Mouse (Mus musculus): ENCODE measurements around the gene Insc.

The Insc gene

DNA sequence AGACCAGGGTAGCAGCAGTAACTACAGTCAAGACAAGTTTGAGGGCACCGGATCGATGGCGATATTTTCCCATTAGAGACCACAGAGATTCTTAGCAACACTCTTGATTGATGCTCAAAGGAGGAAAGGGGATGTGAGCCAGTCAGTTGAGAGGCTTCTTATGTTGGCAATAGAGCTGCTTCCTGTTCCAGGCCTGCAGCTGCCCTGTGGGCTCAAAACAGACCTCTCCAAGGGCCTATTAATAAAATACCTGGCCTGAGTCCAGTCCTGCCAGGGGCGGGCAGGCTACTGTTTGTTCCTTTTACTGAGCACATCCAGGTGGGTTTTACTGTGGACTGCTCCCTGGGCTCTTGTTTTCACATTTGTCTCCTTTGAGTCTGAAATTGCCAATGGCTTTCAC lies 83.9 kb downstream of the Insc start:
- no peak for DNase-seq (ENCODE audit: low read depth, low spot score)

DNA sequence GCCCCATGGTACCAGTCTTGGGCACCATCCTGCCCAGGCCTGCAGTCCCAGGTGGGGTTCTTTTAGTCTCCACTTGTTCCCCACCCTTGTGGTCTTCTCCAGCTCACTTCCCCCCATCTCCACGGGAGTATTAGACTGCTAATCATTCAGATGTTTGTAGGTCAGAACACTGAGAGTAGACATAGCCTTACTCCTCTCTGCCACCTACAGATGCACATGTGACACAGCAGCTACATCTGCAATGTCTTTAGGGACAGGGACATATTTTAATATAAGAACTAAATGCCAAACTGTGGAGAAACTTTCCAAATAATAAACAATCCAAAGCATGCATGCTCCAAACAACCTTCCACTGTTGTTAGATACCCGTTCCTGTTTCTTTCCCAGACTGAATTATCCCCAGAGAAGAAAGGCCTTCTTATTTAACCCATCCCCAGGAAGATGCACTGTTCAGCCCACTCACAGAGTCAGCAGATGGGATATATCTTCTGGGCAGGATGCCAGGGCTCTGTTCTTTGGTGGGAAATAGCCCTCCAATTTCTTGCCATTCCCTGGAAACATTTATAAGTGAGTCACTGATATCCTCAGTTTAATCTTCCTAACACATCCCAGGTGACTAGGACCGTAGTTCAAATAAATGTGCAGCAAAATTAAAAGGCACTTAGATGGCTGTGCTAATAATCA lies 88.9 kb downstream of the Insc start:
- no peak for DNase-seq (ENCODE audit: low read depth, low spot score)

DNA sequence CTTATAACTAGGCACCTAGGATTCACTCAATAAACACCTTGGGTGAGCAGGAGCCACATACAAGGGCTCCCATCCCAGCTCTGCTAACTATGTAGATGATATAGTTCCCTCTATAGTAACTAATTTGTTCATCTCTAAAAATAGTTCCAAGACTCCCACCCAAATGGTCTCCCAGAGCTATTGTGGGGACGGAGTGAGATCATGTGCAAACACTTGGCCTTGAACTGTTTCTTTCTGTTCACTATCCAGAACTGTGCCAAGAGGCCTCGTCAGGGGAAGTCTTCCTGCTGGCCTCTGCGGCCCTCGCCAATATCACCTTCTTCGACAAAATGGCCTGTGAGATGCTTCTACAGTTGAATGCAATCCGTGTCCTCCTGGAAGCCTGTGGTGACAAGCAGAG lies 91.0 kb downstream of the Insc start:
- DNase-seq (ENCODE audit: low read depth, low spot score): no peak

DNA sequence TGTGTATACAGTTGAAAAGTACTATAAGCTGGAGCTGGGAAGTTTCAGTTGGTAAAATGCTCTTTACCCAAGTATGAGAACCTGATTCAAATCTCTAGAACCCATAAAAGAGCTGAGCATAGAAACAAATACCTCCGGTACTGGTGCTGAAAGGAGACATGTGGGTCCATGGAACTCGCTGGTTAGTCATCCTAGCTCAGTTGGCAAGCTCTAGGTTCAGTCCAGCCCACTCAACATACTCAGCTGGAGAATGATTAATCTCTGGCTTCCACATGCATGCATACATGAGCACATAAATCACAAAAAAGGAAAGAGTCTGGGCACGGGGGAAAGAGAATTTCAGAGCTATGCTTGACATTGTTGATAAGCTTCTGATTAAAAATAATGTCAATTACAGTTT lies 93.8 kb downstream of the Insc start:
- DNase-seq (ENCODE audit: low read depth, low spot score): no peak

DNA sequence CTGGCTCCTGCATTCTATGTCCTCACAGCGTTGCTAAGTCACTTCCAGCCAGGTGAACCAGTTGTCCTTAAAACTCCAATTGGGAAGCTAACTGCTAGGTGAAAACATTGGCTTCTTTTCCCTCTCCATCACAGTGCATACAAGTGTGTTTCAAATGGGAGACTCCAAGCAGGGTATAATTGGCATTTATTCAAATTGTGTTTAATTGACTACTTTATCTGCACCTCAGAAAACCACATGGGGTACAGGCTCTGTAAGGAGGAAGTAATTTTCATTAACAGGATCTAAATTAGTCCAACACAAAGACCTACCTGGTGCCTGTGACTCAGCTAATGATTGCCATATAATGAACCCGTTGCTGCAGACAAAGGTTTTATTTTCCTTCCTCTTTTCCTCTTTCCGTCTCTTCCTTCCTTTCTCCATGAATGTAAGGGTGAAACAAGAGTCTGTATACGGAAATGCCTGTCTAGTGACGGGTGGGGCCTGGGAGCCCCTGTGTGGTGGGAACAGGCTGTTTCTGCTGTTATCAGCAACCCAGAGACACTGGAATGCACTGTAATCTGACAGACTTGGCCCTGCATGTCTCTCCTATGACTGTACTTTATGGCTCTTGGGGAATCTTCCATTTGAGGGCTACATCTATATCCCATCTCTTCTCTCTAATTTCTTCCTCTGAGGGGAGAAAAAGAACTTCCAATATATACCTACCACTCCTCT lies 96.7 kb downstream of the Insc start:
- DNase-seq (ENCODE audit: low read depth, low spot score): no peak

DNA sequence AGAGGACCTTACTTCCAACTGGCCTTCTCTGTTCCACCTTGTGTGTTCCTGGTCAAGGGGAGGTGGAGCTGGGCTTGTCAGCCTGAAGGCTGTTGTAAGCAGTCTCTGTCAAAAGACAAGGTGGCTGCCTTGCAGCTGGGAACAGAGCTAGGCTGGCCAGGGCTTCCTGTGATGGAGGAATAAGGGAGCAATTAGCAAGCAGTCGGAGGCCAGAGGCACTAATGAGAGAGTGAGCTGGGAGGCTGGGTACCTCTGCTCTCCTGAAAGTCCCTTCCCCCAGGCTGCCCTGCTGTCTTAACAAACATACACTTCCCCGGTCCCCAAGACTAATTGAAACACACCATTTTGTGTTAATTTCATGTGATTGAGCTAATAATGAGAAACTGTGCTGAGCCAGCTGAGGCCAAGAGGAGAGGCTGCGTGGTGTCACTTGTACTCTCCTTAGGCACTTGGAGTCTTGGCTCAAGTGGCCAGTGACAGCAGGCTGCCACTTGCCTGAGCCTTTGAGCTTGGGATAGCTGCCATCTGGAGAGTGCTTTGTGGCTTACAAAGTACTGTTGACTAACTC lies 99.2 kb downstream of the Insc start:
- no peak for DNase-seq (ENCODE audit: low read depth, low spot score)

DNA sequence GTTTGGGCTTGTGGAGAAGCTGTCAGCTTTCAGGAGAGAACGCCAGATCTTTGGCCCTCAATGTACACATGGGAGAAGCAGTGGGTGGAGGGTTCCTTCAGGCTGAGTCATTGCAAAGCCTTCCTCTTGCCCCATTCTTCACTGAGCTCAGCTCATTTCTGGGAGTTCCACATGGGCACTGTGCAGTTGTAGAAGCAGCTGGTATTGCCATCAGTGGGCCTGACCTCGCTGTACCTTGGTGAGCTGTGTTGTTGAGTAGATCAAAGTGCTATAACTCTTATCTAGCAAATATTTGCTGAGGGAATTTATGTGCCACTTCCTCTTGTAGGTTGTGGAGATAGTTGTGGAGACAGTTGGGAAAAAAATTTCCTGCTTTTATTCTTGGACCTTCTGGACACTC lies 103.7 kb downstream of the Insc start:
- no peak for DNase-seq (ENCODE audit: low read depth, low spot score)

DNA sequence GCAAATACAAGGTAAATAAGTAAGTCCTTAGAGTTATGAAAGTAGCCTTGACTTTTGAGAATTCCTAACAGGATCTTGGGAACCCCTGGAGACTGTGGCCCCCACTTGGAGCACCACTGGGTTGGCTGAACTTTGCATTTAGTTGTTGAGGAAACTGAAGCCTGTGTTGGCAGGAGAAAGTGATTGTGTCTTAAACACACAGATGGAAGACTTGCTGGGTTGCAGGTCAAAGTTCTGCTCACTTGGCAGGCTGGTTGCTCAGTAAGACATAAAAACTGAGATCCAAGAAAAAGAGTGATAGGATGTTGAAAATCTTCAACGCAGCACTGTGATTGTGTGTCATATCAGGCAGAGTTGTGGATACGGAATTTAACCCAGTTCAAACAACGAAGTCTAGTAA lies 108.9 kb downstream of the Insc start:
- no peak for DNase-seq (ENCODE audit: low read depth, low spot score)

DNA sequence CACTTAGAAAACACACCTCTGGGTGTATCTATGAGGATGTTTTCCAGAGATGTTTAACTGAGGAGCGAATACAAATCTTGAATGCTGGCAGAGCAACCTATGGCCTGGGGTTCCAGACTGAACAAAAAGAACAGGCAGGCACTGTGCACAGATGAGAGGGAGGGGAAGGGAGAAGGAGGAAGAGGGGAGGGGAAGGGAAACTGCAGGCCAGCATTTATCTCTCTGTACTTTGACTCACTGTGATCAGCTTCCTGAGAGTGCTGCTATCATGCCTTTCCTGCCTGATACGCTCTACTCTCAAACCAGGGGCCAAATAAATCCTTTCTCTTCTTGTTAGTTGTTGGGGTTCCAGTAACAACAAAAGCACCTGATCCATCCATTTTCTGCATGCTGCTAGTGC lies 110.7 kb downstream of the Insc start:
- DNase-seq (ENCODE audit: low read depth, low spot score): no peak

DNA sequence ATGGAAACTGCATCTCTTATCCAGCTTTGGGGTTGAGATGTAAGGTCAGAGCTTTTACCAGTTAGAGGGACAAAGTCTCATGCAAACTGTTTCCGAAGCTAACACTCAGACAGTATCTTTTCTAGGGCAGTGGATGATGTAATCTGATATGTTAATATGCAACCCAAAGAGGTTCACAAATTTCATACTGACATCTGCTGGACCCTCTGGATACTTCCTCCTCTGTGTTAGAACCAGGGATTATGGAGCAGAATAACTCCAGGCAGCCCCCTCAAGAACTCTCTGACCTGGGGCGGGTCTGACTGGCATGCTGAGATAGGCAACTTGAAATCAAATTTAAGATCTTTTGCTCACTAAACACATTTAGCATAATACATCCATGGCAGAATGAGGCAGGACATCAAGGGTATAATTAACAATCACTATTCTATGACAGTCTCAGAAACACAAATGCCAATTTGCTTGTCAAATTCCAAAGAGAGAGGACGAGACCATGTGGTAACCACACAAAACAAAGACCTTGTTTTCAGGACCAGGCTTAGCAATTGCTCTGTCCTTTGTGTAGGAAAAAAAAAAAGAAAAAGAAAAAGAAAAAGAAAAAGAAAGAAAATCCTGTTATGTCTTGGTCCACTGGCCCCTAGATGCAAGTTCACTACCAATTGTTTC lies 117.5 kb downstream of the Insc start:
- no peak for DNase-seq (ENCODE audit: low read depth, low spot score)

DNA sequence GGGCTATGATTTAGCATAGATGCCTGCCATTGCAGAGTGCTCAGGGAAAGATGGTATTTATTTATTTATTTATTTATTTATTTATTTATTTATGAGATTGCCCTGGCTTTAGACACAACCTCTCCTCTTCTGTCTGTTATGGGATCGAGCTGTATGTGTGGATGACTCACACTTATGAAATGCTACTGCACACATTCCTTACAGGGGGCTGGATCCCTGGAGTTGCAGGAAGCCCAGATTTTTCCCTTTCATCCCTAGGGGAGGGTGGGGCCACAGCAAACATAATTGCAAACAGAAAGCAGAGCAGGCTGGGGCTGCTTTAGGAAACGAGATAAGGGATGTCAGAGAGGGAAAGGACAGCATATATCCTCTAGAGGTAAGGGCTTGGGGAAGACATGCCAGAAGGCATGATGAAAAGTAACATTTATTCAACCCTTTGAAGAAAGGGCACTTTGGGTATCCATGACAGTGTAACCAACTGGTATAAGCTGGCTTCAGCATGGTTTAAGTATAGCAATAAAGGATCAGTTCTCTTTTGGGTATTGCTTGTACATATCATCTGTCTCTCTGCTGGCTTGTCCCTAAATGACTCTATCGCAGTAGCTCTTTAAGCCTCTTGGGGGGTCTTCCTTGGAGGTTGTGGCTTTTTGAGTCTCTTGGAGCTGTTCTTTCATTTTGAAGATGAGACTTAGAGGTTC lies 130.0 kb downstream of the Insc start:
- DNase-seq (ENCODE audit: low read depth, low spot score): no peak

DNA sequence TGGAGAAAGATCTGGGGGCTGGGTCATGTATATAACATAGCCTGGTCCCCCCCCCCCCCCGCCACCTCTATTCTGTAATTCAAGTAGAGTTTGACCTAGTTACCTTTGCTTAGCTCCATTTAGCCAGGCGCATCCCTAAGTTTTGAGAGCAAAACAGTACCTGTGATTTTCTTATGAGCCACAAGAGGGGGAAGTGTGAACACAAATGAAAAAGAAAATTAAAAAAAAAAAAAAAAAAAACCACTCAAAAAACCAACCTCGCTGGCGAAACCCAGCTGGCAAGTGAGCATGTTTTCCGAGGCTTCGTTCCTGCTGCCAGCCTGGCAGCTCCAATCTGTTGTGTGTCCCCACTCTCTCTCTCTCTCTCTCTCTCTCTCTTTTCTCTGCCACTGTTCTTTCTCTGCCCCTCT lies 130.5 kb downstream of the Insc start:
- no peak for DNase-seq (ENCODE audit: low read depth, low spot score)

DNA sequence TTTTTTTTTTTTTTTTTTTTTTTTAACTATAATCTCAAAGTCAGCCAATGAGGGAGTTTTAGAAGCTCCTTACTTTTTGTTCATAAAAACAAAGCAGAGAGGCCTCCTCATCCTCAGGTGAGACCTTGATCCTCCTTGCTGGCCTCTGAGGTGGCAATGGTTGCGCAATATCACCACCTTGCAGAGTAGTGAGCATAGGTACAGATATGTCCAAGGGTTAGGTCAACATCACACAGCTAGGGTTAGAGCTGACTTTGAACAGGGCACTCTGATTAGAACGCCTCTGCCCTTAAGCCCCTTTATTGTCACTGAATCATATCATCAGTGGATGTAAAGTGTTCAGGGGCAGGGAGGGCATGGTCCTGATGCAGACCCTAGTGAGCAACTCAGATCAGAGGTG lies 131.1 kb downstream of the Insc start:
- no peak for DNase-seq (ENCODE audit: low read depth, low spot score)

DNA sequence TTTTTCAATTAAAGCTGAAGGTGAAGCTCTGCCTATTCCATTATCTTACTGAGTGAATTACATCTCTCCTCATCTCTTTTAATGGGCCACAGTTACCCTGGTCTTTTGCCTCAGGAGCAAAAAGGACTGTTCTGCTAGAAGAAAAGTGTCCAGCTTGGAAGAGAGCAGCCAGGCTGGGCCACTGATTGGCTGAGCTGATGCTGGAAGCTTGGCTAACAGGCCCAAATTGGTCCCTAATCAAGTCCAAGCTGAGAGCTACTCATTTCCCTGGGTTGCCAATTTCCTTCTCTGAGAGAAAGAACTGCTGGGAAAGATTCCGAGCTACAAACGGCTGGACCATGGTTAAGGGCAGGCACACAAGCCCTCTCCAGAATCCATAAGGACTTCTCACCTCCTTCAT lies 140.1 kb downstream of the Insc start:
- no peak for DNase-seq (ENCODE audit: low read depth, low spot score)

DNA sequence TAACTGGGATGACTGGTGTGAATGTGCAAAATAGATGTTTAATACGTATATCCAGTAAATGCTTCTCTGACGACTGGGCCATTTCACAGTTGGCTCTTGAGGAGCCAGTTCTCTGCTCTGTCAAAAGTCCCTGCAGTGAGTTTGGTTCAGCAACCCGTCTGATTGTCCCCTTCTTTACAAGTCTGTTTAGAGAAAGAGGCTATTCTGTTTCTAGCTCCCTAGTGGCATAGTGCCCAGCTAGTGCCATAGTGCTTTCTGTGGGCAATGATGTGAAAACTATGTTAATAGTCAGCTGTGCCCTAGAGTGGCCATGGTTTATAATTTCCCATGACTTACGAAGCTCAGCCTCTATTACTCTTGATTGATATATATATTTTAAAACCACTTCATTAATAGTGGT lies 143.4 kb downstream of the Insc start:
- no peak for DNase-seq (ENCODE audit: low read depth, low spot score)

DNA sequence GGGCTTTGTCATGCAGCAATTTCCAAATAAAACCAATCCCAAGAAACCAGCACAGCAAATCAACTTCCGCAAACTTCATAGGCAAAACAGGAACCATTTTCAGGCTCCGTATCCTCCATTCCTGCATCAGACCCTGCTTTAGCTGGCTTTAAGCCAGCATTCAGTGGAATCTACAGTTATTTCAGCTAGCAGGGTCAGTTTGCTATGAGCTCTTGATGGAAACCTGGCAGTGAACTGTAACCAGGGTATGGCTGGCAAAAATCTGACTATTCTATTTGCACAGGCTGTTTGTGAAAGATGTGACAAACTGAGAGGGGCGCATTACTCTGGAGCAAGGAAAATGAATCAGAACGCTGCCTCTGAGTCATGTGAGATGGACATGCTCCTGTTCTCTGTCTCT lies 146.7 kb downstream of the Insc start:
- no peak for DNase-seq (ENCODE audit: low read depth, low spot score)

DNA sequence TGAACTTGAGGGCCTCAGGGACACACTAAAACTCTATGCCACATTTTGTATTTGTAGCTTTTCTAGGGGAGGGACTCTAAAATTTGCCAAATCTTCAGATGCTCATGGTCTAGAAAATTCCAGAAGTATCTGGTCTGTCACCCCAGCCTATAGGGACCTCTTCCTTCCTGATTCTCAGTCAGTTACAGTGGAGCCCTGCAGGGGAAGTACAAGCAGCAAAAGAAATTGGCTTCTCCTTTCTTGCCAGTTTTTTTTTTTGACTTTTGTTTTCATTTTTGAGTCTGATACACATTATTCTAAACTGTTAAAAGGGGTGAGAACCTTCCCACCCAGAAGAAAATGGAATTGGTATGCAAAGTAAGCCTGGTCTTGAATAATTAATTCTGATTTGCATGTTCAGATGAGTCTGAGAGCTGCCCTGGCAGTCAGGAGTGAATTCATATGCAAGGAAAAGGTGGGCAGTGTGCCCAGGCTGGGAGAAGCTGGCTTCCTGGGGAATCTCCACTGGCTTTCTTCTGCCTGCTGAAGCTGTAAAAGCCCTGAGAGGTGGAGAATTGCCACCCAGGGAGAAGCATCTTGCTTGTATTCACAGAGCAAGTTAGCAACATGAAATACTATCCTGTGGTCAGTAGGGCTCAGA lies 149.2 kb downstream of the Insc start:
- no peak for DNase-seq (ENCODE audit: low read depth, low spot score)

DNA sequence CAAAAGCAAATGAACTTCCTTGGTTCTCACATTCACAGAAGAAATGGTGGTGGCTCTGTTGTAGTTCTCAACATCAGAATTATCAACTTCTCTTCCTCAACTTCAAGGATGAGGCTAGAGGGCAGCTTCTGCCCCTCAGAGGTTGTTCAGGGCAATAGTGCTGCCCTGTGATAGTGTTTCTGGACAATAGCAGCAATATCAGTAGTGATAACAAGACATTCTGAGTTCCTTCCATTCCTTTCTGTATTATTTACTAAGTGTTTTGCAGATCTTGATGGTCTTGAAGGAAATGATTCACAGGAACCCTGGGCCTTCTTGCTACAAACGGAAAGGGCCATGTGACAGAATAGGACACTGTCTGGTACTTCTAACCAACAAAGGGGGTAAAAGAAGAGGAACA lies 150.4 kb downstream of the Insc start:
- DNase-seq (ENCODE audit: low read depth, low spot score): no peak

DNA sequence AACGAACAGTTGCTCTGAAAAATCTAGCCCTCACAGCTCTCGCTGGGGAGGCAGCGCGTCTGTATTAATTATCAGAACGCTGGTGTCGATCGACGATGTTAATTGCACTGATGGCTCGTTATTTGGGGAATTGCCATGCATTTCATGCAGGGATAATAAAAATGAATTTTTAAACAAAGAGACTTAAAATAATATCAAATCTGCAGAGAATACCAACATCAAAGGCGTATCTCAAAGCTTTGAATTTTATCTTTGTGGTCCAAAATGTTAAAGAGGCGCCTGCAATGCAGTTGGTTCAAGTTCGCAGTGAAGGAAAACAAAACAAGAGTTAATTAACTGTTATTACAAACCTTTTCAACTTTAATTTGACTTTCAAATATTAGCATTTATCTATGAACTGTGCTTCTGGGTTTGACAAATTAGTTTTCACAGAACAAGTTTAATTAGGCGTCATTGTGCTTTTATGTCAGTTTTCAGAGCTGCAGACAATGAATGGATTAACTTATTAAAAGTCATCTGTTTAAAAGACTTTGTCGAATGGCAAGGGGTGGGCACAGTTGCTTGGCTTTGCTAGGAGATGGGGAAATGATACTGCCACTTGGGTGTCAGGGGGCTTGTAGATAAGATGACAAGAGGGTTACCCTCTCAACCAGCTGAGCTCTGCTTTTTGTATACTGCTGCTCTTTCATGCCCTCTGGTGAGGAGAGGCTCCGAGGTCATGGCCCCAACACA lies 153.6 kb downstream of the Insc start:
- no peak for DNase-seq (ENCODE audit: low read depth, low spot score)
